Mouse (Mus musculus) liver, embryonic 14.5 days (tissue): Measurements from ENCODE around the gene Crim1.

ENCODE experiments used
- CTCF ChIP-seq: IDR thresholded peaks from 2 replicates; pipeline ENCODE4 v1.5.1; 2016; ENCODE audit warnings: antibody characterized with exemption, low read depth, control low read depth
- EP300 ChIP-seq: IDR thresholded peaks from 2 replicates; pipeline ENCODE4 v1.6.1; 2016; ENCODE audit warnings: antibody characterized with exemption, low read depth

- no peak for TF ChIP-seq CTCF
- TF ChIP-seq EP300, result no peak
These were observed 19.3 kb upstream of the Crim1 start for GRCm38 (mm10) chr17:78180766-78181165.
